Mouse (Mus musculus): ENCODE measurements around the gene Cpm. TPM values are rescaled to one million over a fixed set of nuclear protein-coding genes. Genes with fewer than 3 reads are reported as not detected.
"Not testable (repeated sequence)": the region's sequence is repeated elsewhere in the genome, so short reads cannot be mapped to it uniquely, and the experiment has no call there.

Cpm gene
- polyA plus RNA-seq, 1 experiment from 2014 or later, result 5.0 TPM

DNA sequence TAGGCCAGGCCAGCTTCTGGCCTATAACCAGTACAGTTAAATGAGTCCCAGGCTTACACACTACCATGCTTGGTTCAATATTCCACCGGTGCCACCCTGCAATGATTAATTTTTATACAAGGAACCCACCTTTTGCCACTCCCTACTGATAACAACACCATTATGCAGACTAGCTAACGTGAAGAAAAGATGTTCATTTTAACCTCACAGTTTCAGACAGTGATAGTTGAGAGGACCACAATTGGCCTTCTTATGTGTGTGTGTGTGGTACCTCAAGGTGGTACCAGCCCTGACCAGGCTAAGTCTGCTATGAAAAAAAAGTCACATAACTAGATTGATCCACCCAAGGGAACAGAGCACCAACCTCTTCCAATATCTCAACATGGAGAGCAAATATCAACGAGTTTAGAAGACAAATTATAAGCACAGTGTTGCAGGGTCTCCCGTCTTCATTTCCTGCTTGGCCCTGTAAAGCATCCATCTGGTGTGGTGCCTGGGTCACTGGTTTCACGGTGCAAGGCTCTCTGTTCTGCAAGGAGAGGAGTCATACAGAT lies 32.5 kb upstream of the Cpm start:
- no peaks in the 10 kb centered on the region for H3K36me3 ChIP-seq (ENCODE audit: control insufficient read depth, insufficient read depth, low read length)
- 92% methylated on average over 5 of the region's 5 CpGs for WGBS
- no peaks in the 10 kb centered on the region for H3K27me3 ChIP-seq (ENCODE audit: control insufficient read depth, insufficient read depth, low read length)
- DNase-seq (ENCODE audit: low spot score) (no peak), ATAC-seq (replicated peaks; ENCODE audit: low FRiP score) (no peak)
- no peaks in the 10 kb centered on the region for H3K4me1 ChIP-seq (replicated peaks; ENCODE audit: control insufficient read depth, insufficient read depth, low read length)
- H3K27ac ChIP-seq (ENCODE audit: low read depth, low read length), result no peak overlapping the region
- no peak overlapping the region for H3K4me3 ChIP-seq (ENCODE audit: low read depth, low read length)
- no peak overlapping the region for H3K9ac ChIP-seq (ENCODE audit: low read length)
- H3K4me2 ChIP-seq (ENCODE audit: low read depth, low read length, severe bottlenecking), result no peak overlapping the region
- no peaks in the 10 kb centered on the region for H3K9me3 ChIP-seq (ENCODE audit: control insufficient read depth, low read length)

DNA sequence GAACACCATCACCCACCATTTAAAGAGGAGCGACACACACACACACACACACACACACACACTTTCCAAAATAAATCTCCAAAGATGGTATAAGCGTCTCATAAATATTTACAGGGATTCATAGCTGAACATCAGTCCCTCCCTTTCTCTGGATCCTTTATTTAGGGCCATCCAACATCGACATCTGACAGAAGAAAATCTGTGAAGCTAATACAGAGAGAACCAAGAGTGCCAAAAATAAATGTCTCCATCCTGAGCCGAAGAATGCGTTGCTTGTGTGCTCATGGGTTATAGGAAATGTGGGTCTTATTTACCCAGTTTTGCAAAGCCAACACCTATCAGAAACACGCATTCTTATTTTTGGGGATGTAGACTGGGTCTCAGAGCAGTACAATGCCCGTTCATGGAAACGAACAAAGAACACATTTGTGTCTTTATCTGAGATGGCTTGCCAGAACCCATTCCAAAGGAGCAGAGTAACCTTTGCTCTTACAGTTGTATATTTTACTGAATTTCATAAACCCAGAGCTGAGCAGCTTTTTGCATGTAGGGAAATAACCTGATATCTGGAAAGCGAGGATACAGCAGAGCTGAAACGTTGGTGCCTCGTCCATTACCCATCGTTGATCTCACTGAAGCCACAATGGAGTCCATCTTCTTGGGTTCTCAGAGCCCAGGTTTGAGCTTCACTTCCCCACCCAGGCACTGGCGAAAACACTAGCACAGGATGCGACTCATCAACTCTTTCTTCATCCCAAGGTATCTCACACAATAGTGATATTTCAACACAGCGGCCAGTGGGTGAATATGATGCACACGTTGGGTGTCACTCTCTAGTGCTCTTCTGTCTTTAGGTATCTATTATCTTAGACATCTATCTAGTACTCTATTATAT lies 31.7 kb upstream of the Cpm start:
- H3K9ac ChIP-seq (ENCODE audit: low read length); H3K4me2 ChIP-seq (ENCODE audit: low read depth, low read length, severe bottlenecking); H3K4me3 ChIP-seq (ENCODE audit: low read depth, low read length); H3K27me3 ChIP-seq (ENCODE audit: control insufficient read depth, insufficient read depth, low read length); H3K4me1 ChIP-seq (replicated peaks; ENCODE audit: control insufficient read depth, insufficient read depth, low read length); ATAC-seq (replicated peaks; ENCODE audit: low FRiP score); H3K36me3 ChIP-seq (ENCODE audit: control insufficient read depth, insufficient read depth, low read length); DNase-seq (ENCODE audit: low spot score); H3K27ac ChIP-seq (ENCODE audit: low read depth, low read length); H3K9me3 ChIP-seq (ENCODE audit: control insufficient read depth, low read length): not testable (repeated sequence)
- 93% methylated on average over 16 of the region's 16 CpGs for WGBS

DNA sequence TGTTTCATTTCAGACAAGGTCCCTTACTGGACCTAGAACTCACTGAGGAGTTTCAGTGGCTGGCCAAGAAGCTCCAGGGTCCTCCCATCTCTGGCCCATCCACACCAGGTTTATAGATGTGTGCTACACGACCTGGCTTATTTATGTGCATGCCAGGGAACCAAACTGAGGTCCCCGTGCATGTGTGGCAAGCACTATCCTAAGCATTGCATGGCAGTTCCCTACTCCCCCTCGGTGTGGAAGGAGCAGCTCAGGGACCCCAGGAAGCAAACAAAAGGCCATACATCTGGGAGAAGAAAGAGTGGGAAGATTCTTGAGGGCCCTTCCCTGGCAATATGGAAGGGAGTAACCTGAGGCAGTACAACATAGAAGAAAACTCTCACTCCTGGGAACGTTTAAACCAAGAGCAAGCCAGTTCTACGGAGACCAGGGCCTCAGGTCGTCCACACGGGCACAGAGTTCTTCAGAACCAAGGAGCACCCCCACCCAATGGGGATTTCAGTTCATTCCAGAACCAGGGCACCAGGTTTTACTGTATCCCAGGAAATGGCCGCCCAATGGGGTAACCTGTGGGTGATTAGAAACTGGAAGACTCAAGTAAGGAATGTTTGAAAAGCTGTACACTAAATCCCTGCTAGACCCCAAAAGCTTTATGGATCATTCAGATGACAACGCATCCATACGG lies 30.9 kb upstream of the Cpm start:
- Histone ChIP-seq H3K27ac (ENCODE audit: low read depth, low read length) (no peak overlapping the region), H3K27me3 (ENCODE audit: control insufficient read depth, insufficient read depth, low read length) (no peaks in the 10 kb centered on the region), H3K36me3 (ENCODE audit: control insufficient read depth, insufficient read depth, low read length) (no peaks in the 10 kb centered on the region), H3K4me3 (ENCODE audit: low read depth, low read length) (no peak overlapping the region), H3K9ac (ENCODE audit: low read length) (no peak overlapping the region), H3K9me3 (ENCODE audit: control insufficient read depth, low read length) (no peaks in the 10 kb centered on the region), H3K4me1 (replicated peaks; ENCODE audit: control insufficient read depth, insufficient read depth, low read length) (no peaks in the 10 kb centered on the region), H3K4me2 (ENCODE audit: low read depth, low read length, severe bottlenecking) (no peak overlapping the region)
- 87% methylated on average over 10 of the region's 10 CpGs for WGBS
- DNase-seq (ENCODE audit: low spot score) (no peak), ATAC-seq (replicated peaks; ENCODE audit: low FRiP score) (no peak)

DNA sequence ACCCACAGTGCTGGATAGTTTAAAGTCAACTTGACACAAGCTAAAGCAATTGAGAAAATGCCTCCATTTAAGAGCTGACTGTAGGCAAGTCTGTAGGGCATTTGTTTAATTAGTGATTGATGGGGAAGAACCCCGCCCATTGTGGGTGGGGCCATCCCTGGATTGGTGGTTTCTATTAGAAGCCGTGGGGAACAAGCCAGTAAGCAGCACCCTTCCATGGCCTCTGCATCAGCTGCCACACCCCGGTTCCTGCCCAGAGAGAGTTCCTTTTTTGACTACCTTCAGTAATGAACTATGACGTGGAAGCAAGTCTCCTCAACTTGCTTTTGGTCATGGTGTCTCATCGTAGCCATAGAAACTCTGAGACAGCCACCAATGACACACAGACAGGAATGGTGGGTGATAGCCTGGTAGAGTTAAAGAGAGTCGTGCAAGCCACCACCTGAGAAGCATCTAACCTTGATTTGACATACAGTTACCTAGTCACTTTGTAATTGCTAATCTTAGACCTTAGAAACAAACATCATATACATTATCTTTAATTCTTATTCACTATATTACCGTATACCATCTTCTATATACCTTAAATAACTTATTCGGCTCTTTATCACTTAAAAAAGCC lies 30.2 kb upstream of the Cpm start:
- not testable (repeated sequence) for H3K9ac ChIP-seq (ENCODE audit: low read length); H3K4me1 ChIP-seq (replicated peaks; ENCODE audit: control insufficient read depth, insufficient read depth, low read length); ATAC-seq (replicated peaks; ENCODE audit: low FRiP score); H3K36me3 ChIP-seq (ENCODE audit: control insufficient read depth, insufficient read depth, low read length); H3K27ac ChIP-seq (ENCODE audit: low read depth, low read length); H3K4me2 ChIP-seq (ENCODE audit: low read depth, low read length, severe bottlenecking); H3K4me3 ChIP-seq (ENCODE audit: low read depth, low read length); DNase-seq (ENCODE audit: low spot score); H3K27me3 ChIP-seq (ENCODE audit: control insufficient read depth, insufficient read depth, low read length); H3K9me3 ChIP-seq (ENCODE audit: control insufficient read depth, low read length)
- WGBS, result 91% methylated on average over 8 of the region's 8 CpGs

DNA sequence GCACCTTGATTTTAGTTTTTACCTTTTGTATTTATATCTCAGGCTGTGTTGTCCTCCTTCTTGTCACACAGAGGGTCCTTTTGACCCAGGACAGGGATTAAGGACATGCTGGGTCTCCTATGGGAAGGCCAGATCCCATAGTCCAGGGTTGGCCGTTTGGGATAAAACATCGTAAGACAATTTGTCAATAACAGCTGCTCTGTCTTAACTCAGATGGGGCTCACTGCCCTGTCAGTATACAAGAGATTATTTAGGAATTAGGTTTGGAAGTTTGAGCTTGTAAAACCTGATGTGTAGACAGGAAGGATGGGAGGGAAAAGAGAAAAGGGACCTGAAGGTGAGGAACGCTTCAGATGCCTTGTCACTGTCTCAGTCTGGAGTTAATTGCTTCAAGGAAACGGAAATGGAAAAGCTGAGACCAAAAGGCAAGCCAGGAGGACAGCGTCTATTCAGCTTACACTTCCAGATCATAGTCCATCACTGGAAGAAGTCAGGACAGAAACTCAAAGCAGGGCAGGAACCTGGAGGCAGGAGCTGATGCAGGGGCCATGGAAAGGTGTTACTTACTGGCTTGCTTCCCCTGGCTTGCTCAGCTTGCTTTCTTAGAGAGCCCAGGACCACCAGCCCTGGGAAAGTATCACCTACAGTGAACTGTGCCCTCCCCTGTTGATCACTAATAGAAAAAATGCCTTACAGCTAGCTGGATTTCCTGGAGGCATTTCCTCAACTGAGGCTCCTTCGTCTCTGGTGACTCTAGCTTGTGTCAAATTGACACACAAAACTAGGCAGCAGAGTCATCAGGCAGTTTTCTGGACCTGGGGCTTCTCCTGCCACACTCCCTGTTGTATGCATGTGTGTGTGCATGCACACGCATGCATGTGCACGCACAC lies 27.9 kb upstream of the Cpm start:
- H3K4me2 ChIP-seq (ENCODE audit: low read depth, low read length, severe bottlenecking), result no peak overlapping the region
- H3K9me3 ChIP-seq (ENCODE audit: control insufficient read depth, low read length), result no peaks in the 10 kb centered on the region
- H3K27me3 ChIP-seq (ENCODE audit: control insufficient read depth, insufficient read depth, low read length), result no peaks in the 10 kb centered on the region
- H3K4me1 ChIP-seq (replicated peaks; ENCODE audit: control insufficient read depth, insufficient read depth, low read length), result no peaks in the 10 kb centered on the region
- WGBS, result 81% methylated on average over 8 of the region's 8 CpGs
- H3K36me3 ChIP-seq (ENCODE audit: control insufficient read depth, insufficient read depth, low read length), result no peaks in the 10 kb centered on the region
- DNase-seq (ENCODE audit: low spot score), result no peak
- no peak for ATAC-seq (replicated peaks; ENCODE audit: low FRiP score)
- H3K27ac ChIP-seq (ENCODE audit: low read depth, low read length), result no peak overlapping the region
- no peak overlapping the region for H3K4me3 ChIP-seq (ENCODE audit: low read depth, low read length)
- no peak overlapping the region for H3K9ac ChIP-seq (ENCODE audit: low read length)

DNA sequence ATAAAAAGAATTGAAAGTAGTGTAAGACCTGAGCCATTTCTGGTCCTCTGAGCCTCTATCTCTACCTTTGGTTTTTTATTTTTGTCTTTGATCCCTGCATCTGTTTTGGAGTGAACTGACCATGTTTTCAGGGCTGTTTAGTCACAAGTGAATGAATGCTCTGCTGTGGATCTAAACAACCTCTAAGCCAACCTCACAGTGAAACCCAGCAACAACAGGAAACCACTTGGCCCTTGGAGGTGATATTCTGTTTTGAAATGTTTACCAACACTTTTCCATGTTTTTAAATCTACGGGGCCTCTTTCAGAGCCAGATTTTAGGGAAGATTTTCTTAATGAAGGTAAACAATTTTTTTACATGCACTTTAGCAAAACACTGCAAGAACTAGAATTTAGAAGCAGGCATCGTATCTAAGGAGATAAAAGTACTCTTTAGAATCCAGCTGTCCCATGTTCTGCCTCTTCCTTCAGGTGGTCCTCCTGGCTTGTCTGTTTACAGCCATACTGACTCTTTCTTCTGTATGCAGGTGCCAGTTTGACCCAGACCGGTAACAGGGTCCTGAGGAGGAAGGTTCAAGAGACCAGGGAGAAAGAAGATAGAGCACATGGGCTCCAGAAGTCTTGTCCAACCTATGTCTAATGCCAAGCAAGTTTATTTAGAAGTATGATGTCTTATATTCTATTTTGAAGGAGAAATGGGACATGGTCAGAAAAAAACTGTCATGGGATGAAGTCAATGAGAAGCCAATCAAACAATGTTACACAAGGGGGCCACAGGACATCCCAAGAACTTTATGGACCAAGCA lies 26.8 kb upstream of the Cpm start:
- H3K27me3 ChIP-seq (ENCODE audit: control insufficient read depth, insufficient read depth, low read length), result no peaks in the 10 kb centered on the region
- DNase-seq (ENCODE audit: low spot score), result no peak
- no peaks in the 10 kb centered on the region for H3K4me1 ChIP-seq (replicated peaks; ENCODE audit: control insufficient read depth, insufficient read depth, low read length)
- no peak overlapping the region for H3K27ac ChIP-seq (ENCODE audit: low read depth, low read length)
- WGBS, result 83% methylated on average over 3 of the region's 3 CpGs
- no peaks in the 10 kb centered on the region for H3K36me3 ChIP-seq (ENCODE audit: control insufficient read depth, insufficient read depth, low read length)
- H3K4me2 ChIP-seq (ENCODE audit: low read depth, low read length, severe bottlenecking), result no peak overlapping the region
- no peak for ATAC-seq (replicated peaks; ENCODE audit: low FRiP score)
- no peak overlapping the region for H3K4me3 ChIP-seq (ENCODE audit: low read depth, low read length)
- H3K9ac ChIP-seq (ENCODE audit: low read length), result no peak overlapping the region
- H3K9me3 ChIP-seq (ENCODE audit: control insufficient read depth, low read length), result no peaks in the 10 kb centered on the region

DNA sequence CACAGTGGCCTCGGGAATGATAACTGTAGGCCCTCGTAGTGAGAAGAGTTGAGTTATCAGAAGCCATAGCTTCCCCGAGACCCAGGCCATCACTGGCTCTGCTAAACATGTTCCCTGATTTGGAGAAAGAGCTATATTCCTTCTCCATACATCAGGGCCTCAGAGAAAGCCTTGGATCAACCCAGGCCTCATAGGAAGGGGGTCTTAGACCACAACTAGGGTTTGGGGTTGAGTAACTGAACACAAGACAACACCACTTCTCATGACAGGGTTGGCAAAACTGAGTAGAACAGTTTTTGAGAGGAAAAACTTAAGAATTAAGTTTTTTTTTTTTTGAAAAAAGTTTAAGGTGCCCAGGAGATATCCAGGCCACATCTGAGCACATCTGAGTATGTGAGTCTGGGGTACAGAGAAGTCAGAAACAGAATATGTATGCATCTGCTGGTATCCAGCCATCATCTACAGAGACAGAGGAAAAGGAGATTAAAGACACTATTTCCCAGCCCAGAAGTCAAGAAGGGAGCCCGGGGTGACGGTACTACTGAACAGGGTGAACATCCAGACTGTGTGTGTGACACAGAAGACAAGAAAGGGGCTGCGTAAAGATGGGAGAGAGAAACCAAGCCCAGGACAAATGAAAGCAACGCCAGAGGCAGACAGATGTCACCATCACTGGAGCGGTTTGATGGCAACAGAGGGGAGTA lies 26.0 kb upstream of the Cpm start:
- ATAC-seq (replicated peaks; ENCODE audit: low FRiP score) (no peak), DNase-seq (ENCODE audit: low spot score) (no peak)
- Histone ChIP-seq H3K4me3 (ENCODE audit: low read depth, low read length) (no peak overlapping the region), H3K9ac (ENCODE audit: low read length) (no peak overlapping the region), H3K4me1 (replicated peaks; ENCODE audit: control insufficient read depth, insufficient read depth, low read length) (no peaks in the 10 kb centered on the region), H3K36me3 (ENCODE audit: control insufficient read depth, insufficient read depth, low read length) (no peaks in the 10 kb centered on the region), H3K27me3 (ENCODE audit: control insufficient read depth, insufficient read depth, low read length) (no peaks in the 10 kb centered on the region), H3K4me2 (ENCODE audit: low read depth, low read length, severe bottlenecking) (no peak overlapping the region), H3K9me3 (ENCODE audit: control insufficient read depth, low read length) (no peaks in the 10 kb centered on the region), H3K27ac (ENCODE audit: low read depth, low read length) (no peak overlapping the region)
- WGBS, result 90% methylated on average over 8 of the region's 8 CpGs
